In the genomic region with DNA sequence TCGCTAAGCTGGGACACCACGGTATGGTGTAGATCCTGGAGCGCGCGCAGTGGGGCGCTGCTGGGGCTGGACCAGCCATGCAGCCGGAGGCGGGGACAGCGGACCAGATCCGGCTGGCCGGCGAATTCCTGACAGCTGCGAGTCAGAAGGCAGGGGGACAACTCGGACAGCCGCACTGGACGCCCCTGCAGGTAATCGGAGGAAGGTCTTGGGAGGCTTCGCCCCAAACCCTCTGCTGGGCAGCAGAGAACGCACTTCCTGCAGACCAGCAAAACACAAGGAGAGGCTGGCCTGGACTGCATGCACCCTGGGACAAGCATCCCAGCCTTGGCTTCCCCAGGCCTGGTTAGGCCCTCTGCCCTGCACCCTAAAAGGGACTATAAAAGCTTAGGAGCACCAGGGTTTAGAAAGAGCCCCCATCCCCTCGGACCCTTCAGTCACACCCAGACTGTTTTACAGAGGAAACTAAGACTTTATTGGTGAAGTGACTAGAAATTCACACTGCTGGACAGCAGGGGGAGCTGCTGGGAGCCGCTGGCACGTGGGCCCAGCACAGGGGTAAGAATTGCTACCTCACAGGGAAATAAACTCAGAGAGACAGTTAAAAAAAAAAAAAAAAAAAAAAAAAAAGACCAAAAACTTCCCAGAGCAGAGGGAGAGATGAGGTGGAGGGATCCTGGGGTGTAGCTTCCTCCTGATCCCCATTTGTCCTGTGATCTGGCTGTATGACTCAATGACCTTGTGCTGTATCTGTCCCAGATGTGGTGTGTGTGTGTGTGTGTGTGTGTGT, we compare ENCODE assay signal across 8 mouse cellular contexts. TPM values are rescaled to one million over a fixed set of nuclear protein-coding genes. Genes with fewer than 3 reads are reported as not detected.
DNase-seq lines count a peak whose midpoint lies in the region; ATAC-seq and TF ChIP-seq lines count a peak whose summit lies in the region.

Gene Cracr2a, plus strand, starts transcription at position 108 of the 790 bp plus-strand sequence.

- H3K27me3 ChIP-seq in heart, embryonic 10.5 days (ENCODE audit: insufficient read depth, poor library complexity, severe bottlenecking): peaks cover 5% of the 10 kb centered on the region; the same call in 1 of the 2 replicates
- H3K27me3 ChIP-seq in midbrain, postnatal 0 days (ENCODE audit: insufficient read depth, low read length): no peaks in the 10 kb centered on the region

- H3K4me3 ChIP-seq in heart, embryonic 10.5 days: peak within 1 kb of the TSS; percentile 64
- H3K4me3 ChIP-seq in midbrain, postnatal 0 days (ENCODE audit: low read depth, low read length): peak within 1 kb of the TSS; percentile 34

- H3K4me1 ChIP-seq in heart, embryonic 10.5 days: peaks cover 17% of the 10 kb centered on the region
- peaks cover 7% of the 10 kb centered on the region; the same call in 1 of the 2 replicates for H3K4me1 ChIP-seq in midbrain, postnatal 0 days (ENCODE audit: insufficient read depth, low read length)

- WGBS in heart, embryonic 10.5 days: under 1% methylated on average over 22 of the region's 22 CpGs
- under 1% methylated on average over 22 of the region's 22 CpGs for WGBS in midbrain, postnatal 0 days

- TF ChIP-seq CTCF in midbrain, postnatal 0 days (IDR thresholded peaks at IDR 0.05): peak; percentile 76

- H3K9me3 ChIP-seq in heart, embryonic 10.5 days: no peaks in the 10 kb centered on the region
- no peaks in the 10 kb centered on the region for H3K9me3 ChIP-seq in midbrain, postnatal 0 days (ENCODE audit: low read length)

- peak within 1 kb of the TSS; percentile 84 for H3K27ac ChIP-seq in heart, embryonic 10.5 days
- no peak within 1 kb of the TSS for H3K27ac ChIP-seq in midbrain, postnatal 0 days (ENCODE audit: low read depth, low read length)

- peak within 1 kb of the TSS; percentile 37; the same call in 1 of the 2 replicates for H3K9ac ChIP-seq in midbrain, postnatal 0 days (replicated peaks; ENCODE audit: low read length, poor library complexity, severe bottlenecking)

- H3K36me3 ChIP-seq in heart, embryonic 10.5 days: no peaks in the 10 kb centered on the region
- H3K36me3 ChIP-seq in midbrain, postnatal 0 days (ENCODE audit: insufficient read depth, low read length): no peaks in the 10 kb centered on the region

- ATAC-seq in erythroblast, adult 5-6 weeks (replicated peaks; ENCODE audit: low FRiP score, poor library complexity, severe bottlenecking): peak; percentile 86
- ATAC-seq in midbrain, postnatal 0 days (ENCODE audit: low FRiP score): peak; percentile 83

- DNase-seq in CD4-positive helper T cell, adult 2 months (ENCODE audit: low read depth, low spot score): peak; percentile 85
- peak; percentile 73 for DNase-seq in brain, adult 2 months (ENCODE audit: low read depth, low spot score)
- DNase-seq in heart, embryonic 10.5 days (ENCODE audit: low spot score): peak; percentile 93
- peak; percentile 75 for DNase-seq in kidney, adult 9 months
- DNase-seq in liver: peak; percentile 85
- DNase-seq in midbrain, postnatal 0 days (ENCODE audit: low spot score): peak; percentile 62
- DNase-seq in spleen, postnatal 14 days (ENCODE audit: low spot score in 2 of 2): peak; percentile 63 to 70

- H3K4me2 ChIP-seq in midbrain, postnatal 0 days (ENCODE audit: low read depth, low read length, poor library complexity, severe bottlenecking): peak within 1 kb of the TSS; percentile 66

RNA-seq across cellular contexts. Expression of gene Cracr2a, which starts in this region (rescaled TPM):
- 4.0 and 4.2 TPM in 2 replicates for total RNA-seq in erythroblast, adult 5-6 weeks (2015; ENCODE audit: low replicate concordance)
- 2.4 and 2.9 TPM in 2 replicates for total RNA-seq in erythroblast, adult 5-6 weeks (2017; ENCODE audit: low replicate concordance)
- 1.6 and 1.7 TPM in 2 replicates for polyA plus RNA-seq in heart, embryonic 10.5 days (2016; fragmentation: Nextera tagmentation; extraction: Ambion mirVana)
- 0.44 and 0.61 TPM in 2 replicates for total RNA-seq in midbrain, postnatal 0 days (2014; rRNA removed)
- 0.47 and 0.61 TPM in 2 replicates for polyA plus RNA-seq in midbrain, postnatal 0 days (2015; fragmentation: Nextera tagmentation; extraction: Ambion mirVana)

Comparison
In these comparisons a context has a peak if more than half of its experiments do, and no peak if none do; other contexts are left out.
1. Peak in DNase-seq, ATAC-seq, H3K4me3 ChIP-seq, H3K9ac ChIP-seq and H3K4me2 ChIP-seq in midbrain, postnatal 0 days; RNA of the gene not detected or under 1 TPM.